Mouse (Mus musculus) liver, embryonic 14.5 days (tissue): Measurements from ENCODE around the gene Zfp865. TPM values are rescaled to one million over a fixed set of nuclear protein-coding genes. Genes with fewer than 3 reads are reported as not detected.
A peak's percentile ranks its signal among the peaks of the same experiment; 100 is the strongest.

Source experiments
- ATAC-seq: fragments of 200-750 bp; cut with Nextera tagmentation; 2 replicates; pipeline ENCODE4 v1.8.0; 2017; ENCODE audit warnings: moderate number of reproducible peaks, mild to moderate bottlenecking, moderate library complexity; ENCODE audit not compliant: insufficient read depth
- DNase-seq, 3 experiments: peaks; one replicate each; pipeline ENCODE4 v3.0.0-alpha.2; 2012 to 2013; ENCODE audit warnings: low read depth in 3 of 3, low spot score in 3 of 3
- H3K27ac ChIP-seq: fragments of 300-500 bp; sonication (generic); 2 replicates; pipeline ENCODE4 v1.5.1; 2014; ENCODE audit warnings: moderate library complexity, mild to moderate bottlenecking, control low read depth, inconsistent platforms
- H3K27me3 ChIP-seq: fragments of 300-500 bp; sonication (generic); 2 replicates; pipeline ENCODE4 v1.6.1; 2014; ENCODE audit warnings: mild to moderate bottlenecking, low read length, moderate library complexity; ENCODE audit not compliant: control insufficient read depth, insufficient read depth
- H3K36me3 ChIP-seq: fragments of 300-500 bp; sonication (generic); replicated peaks from 2 replicates; pipeline ENCODE4 v1.6.1; 2014; ENCODE audit warnings: low read depth; ENCODE audit not compliant: control insufficient read depth, insufficient read depth
- H3K4me1 ChIP-seq, 2 experiments: fragments of 200-500 bp in 1 of 2; fragments of 300-500 bp in 1 of 2; sonication (generic) in 1 of 2; replicated peaks; 2 replicates each; pipeline ENCODE4 v1.6.1; 2012 to 2014; ENCODE audit warnings: antibody characterized with exemption in 1 of 2, inconsistent platforms in 1 of 2, low read length in 1 of 2; ENCODE audit not compliant: control insufficient read depth in 2 of 2, insufficient read depth in 2 of 2
- H3K4me2 ChIP-seq: fragments of 300-500 bp; sonication (generic); 2 replicates; pipeline ENCODE4 v1.6.1; 2014; ENCODE audit warnings: low read depth, mild to moderate bottlenecking, control low read depth, moderate library complexity
- H3K4me3 ChIP-seq, 2 experiments: fragments of 200-500 bp in 1 of 2; fragments of 300-500 bp in 1 of 2; sonication (generic) in 1 of 2; 2 replicates each; pipeline ENCODE4 v1.5.1; 2012 to 2014; ENCODE audit warnings: low read depth in 2 of 2, low read length in 2 of 2, mild to moderate bottlenecking in 2 of 2, control low read depth in 1 of 2, inconsistent platforms in 1 of 2, moderate library complexity in 1 of 2; ENCODE audit not compliant: insufficient read depth in 1 of 2
- H3K9ac ChIP-seq: fragments of 300-500 bp; sonication (generic); replicated peaks from 2 replicates; pipeline ENCODE4 v1.6.1; 2014; ENCODE audit warnings: mild to moderate bottlenecking, control low read depth, moderate library complexity
- H3K9me3 ChIP-seq: fragments of 300-500 bp; sonication (generic); 2 replicates; pipeline ENCODE4 v1.6.1; 2016; ENCODE audit warnings: low read length, mixed read lengths; ENCODE audit not compliant: control insufficient read depth
- CTCF ChIP-seq: IDR thresholded peaks from 2 replicates; pipeline ENCODE4 v1.5.1; 2016; ENCODE audit warnings: antibody characterized with exemption, low read depth, control low read depth
- EP300 ChIP-seq: IDR thresholded peaks from 2 replicates; pipeline ENCODE4 v1.6.1; 2016; ENCODE audit warnings: antibody characterized with exemption, low read depth
- WGBS: fragments of 180-500 bp; shearing (Covaris S2); extraction: QIAGEN DNeasy Blood & Tissue Kit; methylation state at CpG from one replicate; pipeline ENCODE4 v1.1.7; 2014; ENCODE audit not compliant: insufficient replicate concordance; 5-methylcytosine and 5-hydroxymethylcytosine counted together
- polyA plus RNA-seq, 2 experiments: library from polyadenylated mRNA; depleted of rRNA in 1 of 2; stranded (reverse) in 1 of 2; unstranded in 1 of 2; fragments of >200 nt; fragmentation: Nextera tagmentation in 1 of 2; extraction: Ambion mirVana in 1 of 2; gene quantifications; 2 replicates each; pipeline versions ENCODE4 v1.2.1 to v1.2.3; 2012 to 2014

Zfp865 gene
- polyA plus RNA-seq, 2 experiments, result 0.98 to 6.4 TPM

DNA sequence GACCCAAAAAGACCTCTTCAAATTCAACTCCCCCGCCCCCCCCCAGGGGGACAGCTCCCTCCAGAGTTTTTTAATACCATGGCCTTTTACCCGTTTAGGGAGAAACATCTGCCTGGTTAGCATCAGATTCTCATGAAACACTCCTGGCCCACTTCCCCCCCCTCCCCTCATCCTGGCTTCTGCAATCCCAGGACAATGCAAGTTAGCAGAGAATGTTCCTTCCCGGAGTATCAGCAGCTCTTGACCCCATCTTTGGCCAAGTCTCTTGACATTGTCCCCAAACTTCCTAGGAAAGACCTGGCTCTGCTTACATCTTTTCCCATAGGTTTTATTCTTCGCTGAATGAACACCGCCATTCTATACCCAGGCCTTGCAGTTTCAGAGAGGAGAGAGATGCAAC lies 1.0 kb downstream of the Zfp865 start:
- Histone ChIP-seq H3K4me1 (peaks cover 6 to 10% of the 10 kb centered on the region in 2 experiments), H3K4me3 (peak overlapping the region; percentile 81 to 84), H3K36me3 (peaks cover 4% of the 10 kb centered on the region), H3K27me3 (no peaks in the 10 kb centered on the region), H3K27ac (peak overlapping the region; percentile 82; the same call in 1 of the 2 replicates), H3K9me3 (no peaks in the 10 kb centered on the region; the same call in 1 of the 2 replicates), H3K9ac (peak overlapping the region; percentile 79), H3K4me2 (peak overlapping the region; percentile 66)
- WGBS, result 46% methylated on average over 5 of the region's 5 CpGs
- DNase-seq (no peak), ATAC-seq (no peak)
- TF ChIP-seq EP300 (no peak), CTCF (no peak)

DNA sequence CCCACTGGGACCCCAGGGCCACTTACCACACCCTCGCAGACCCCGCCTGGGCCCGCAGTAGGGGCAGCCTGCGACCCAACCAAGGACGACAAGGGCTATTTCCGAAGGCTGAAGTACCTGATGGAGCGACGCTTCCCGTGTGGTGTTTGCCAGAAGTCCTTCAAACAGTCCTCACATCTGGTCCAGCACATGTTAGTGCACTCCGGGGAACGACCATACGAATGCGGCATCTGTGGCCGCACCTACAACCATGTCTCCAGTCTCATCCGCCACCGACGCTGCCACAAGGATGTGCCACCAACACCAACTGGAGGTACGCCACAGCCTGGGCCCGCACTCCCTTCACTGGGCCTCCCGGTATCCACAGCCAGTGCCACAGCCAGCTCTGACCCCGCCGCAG lies 9.4 kb downstream of the Zfp865 start:
- no peaks in the 10 kb centered on the region for H3K4me1 ChIP-seq
- no peaks in the 10 kb centered on the region for H3K27me3 ChIP-seq
- peaks cover 32% of the 10 kb centered on the region for H3K36me3 ChIP-seq
- TF ChIP-seq EP300, result no peak
- TF ChIP-seq CTCF, result no peak
- H3K27ac ChIP-seq, result no peak overlapping the region
- 89% methylated on average over 22 of the region's 22 CpGs for WGBS
- H3K9ac ChIP-seq, result no peak overlapping the region
- ATAC-seq (no peak), DNase-seq (no peak)
- peaks cover 20% of the 10 kb centered on the region for H3K9me3 ChIP-seq
- H3K4me2 ChIP-seq, result no peak overlapping the region
- H3K4me3 ChIP-seq, result no peak overlapping the region

DNA sequence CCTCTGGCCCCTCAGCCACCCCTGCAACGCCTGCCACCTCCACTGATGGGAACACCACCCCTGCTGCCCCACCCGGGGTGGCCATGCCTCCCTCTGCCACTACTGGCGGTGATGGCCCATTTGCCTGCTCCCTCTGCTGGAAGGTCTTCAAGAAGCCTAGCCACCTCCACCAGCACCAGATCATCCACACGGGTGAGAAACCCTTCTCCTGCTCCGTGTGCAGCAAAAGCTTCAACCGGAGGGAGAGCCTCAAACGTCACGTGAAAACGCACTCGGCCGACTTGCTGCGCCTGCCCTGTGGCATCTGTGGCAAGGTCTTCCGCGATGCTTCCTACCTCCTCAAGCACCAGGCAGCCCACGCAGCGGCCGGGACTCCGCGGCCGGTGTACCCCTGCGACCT lies 9.8 kb downstream of the Zfp865 start:
- H3K4me1 ChIP-seq, result no peaks in the 10 kb centered on the region
- DNase-seq (no peak), ATAC-seq (no peak)
- TF ChIP-seq EP300 (no peak), CTCF (no peak)
- peaks cover 20% of the 10 kb centered on the region for H3K9me3 ChIP-seq
- peaks cover 32% of the 10 kb centered on the region for H3K36me3 ChIP-seq
- H3K9ac ChIP-seq, result no peak overlapping the region
- no peak overlapping the region for H3K4me2 ChIP-seq
- H3K27ac ChIP-seq, result no peak overlapping the region
- H3K4me3 ChIP-seq, result no peak overlapping the region
- 94% methylated on average over 21 of the region's 21 CpGs for WGBS
- H3K27me3 ChIP-seq, result no peaks in the 10 kb centered on the region

DNA sequence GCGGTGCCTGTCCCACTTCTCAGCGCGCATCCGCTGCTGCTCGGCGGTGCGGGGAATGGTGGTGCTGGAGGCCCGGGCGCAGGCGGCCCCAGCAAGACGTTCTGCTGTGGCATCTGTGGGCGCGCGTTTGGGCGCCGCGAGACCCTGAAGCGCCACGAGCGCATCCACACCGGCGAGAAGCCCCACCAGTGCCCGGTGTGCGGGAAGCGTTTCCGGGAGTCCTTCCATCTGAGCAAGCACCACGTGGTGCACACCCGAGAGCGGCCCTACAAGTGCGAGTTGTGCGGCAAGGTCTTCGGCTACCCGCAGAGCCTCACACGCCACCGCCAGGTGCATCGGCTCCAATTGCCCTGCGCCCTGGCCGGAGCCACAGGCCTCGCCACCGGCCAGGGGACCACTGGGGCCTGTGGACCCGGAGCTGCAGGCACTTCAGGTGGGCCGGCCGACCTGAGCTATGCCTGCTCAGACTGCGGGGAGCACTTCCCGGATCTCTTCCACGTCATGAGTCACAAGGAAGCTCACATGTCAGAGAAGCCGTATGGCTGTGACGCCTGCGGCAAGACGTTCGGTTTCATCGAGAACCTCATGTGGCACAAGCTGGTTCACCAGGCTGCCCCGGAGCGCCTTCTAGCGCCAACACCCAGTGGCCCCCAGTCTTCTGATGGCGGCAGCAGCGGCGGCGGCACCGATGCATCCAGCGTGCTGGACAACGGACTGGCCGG lies 10.5 kb downstream of the Zfp865 start:
- H3K9me3 ChIP-seq, result peaks cover 20% of the 10 kb centered on the region
- no peaks in the 10 kb centered on the region for H3K4me1 ChIP-seq
- no peaks in the 10 kb centered on the region for H3K27me3 ChIP-seq
- H3K4me2 ChIP-seq, result no peak overlapping the region
- TF ChIP-seq CTCF (no peak), EP300 (no peak)
- peaks cover 32% of the 10 kb centered on the region for H3K36me3 ChIP-seq
- H3K4me3 ChIP-seq, result no peak overlapping the region
- 93% methylated on average over 63 of the region's 63 CpGs for WGBS
- ATAC-seq, result no peak
- no peak overlapping the region for H3K9ac ChIP-seq
- no peak overlapping the region for H3K27ac ChIP-seq
- DNase-seq, result no peak

DNA sequence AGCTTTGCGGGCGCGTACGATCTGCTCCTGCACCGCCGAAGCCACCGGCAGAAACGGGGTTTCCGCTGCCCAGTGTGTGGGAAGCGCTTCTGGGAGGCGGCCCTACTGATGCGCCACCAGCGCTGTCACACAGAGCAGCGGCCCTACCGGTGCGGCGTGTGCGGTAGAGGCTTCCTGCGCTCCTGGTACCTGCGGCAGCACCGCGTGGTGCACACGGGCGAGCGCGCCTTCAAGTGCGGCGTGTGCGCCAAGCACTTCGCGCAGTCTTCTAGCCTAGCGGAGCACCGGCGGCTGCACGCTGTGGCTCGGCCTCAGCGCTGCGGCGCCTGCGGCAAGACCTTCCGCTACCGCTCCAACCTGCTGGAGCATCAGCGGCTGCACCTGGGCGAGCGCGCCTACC lies 11.3 kb downstream of the Zfp865 start:
- Histone ChIP-seq H3K4me1 (no peaks in the 10 kb centered on the region), H3K4me3 (no peak overlapping the region), H3K27me3 (no peaks in the 10 kb centered on the region), H3K36me3 (peaks cover 32% of the 10 kb centered on the region), H3K4me2 (no peak overlapping the region), H3K9me3 (peaks cover 20% of the 10 kb centered on the region), H3K9ac (no peak overlapping the region), H3K27ac (no peak overlapping the region)
- 91% methylated on average over 46 of the region's 46 CpGs for WGBS
- ATAC-seq, result no peak
- TF ChIP-seq CTCF, result no peak
- DNase-seq, result no peak
